Mouse (Mus musculus) C2C12 (cell line): ENCODE measurements around the gene Tet2. TPM values are rescaled to one million over a fixed set of nuclear protein-coding genes. Genes with fewer than 3 reads are reported as not detected.

ENCODE experiments used
- H3K27me3 ChIP-seq: one replicate; pipeline ENCODE4 v1.6.1; 2011; ENCODE audit not compliant: control insufficient read depth, insufficient read depth, insufficient read length
- H3K36me3 ChIP-seq: one replicate; pipeline ENCODE4 v1.6.1; 2011; ENCODE audit not compliant: control insufficient read depth, insufficient read depth
- H3K4me3 ChIP-seq: one replicate; pipeline ENCODE4 v1.5.1; 2011; ENCODE audit warnings: mild to moderate bottlenecking, control low read depth; ENCODE audit not compliant: poor library complexity, insufficient read depth, severe bottlenecking
- H3K79me2 ChIP-seq: one replicate; pipeline ENCODE4 v1.6.1; 2011; ENCODE audit not compliant: control insufficient read depth, insufficient read depth
- H3K79me3 ChIP-seq: one replicate; pipeline ENCODE4 v1.6.1; 2011; ENCODE audit warnings: low read depth, control low read depth
- H3ac ChIP-seq: one replicate; pipeline ENCODE3; 2011; ENCODE audit warnings: low read depth; ENCODE audit not compliant: control insufficient read depth, insufficient read length
- CEBPB ChIP-seq: IDR thresholded peaks from one replicate; pipeline ENCODE4 v1.6.1; 2011; ENCODE audit warnings: low read depth, mild to moderate bottlenecking, control low read depth, moderate library complexity
- CTCF ChIP-seq: IDR thresholded peaks from one replicate; pipeline ENCODE4 v1.5.1; 2011; ENCODE audit not compliant: control insufficient read depth, insufficient read depth, insufficient read length
- FOSL1 ChIP-seq: IDR thresholded peaks from one replicate; pipeline ENCODE4 v1.8.0; 2011; ENCODE audit warnings: mild to moderate bottlenecking, low read length; ENCODE audit not compliant: poor library complexity, insufficient read depth, severe bottlenecking
- MAX ChIP-seq: IDR thresholded peaks from one replicate; pipeline ENCODE4 v1.6.1; 2011; ENCODE audit warnings: mild to moderate bottlenecking, control low read depth
- MYOD1 ChIP-seq: IDR thresholded peaks from one replicate; pipeline ENCODE4 v1.6.1; 2011; ENCODE audit warnings: low read depth; ENCODE audit not compliant: control insufficient read depth, insufficient read length
- MYOG ChIP-seq: IDR thresholded peaks from one replicate; pipeline ENCODE4 v1.6.1; 2011; ENCODE audit not compliant: control insufficient read depth, insufficient read length; ENCODE audit errors: extremely low read depth
- USF1 ChIP-seq: IDR thresholded peaks from one replicate; pipeline ENCODE4 v1.6.1; 2011; ENCODE audit warnings: low read depth, mild to moderate bottlenecking, control low read depth, moderate library complexity
- polyA plus RNA-seq: library from polyadenylated mRNA; unstranded; fragments of >200 nt; fragmentation: generic; extraction: Trizol; gene quantifications from one replicate; pipeline ENCODE4 v1.2.1, GENCODE M21; 2012; ENCODE audit warnings: missing spikeins

Gene Tet2
- polyA plus RNA-seq, 1 experiment, result 1.5 TPM

DNA sequence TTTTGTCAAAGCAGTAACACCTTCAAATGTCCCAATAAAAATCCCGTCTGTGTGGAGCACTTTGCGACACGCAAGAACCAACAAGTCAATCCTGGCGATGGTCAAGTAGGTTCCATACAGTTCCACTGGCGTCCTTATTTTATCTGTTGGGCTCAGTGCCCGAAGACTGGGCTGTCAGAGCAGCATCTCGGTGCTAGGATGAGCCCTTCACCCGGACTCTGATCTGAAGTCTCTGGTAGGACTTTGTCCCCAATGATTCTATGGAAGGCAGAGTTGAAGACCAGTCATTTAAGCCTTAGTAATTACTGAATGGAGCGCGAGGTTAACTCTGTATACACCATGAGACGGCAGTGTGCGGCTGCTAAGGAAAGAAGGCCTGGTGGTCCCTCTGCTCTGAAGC lies 30.6 kb downstream of the Tet2 start:
- TF ChIP-seq MAX, result no peak
- no peak for TF ChIP-seq FOSL1
- TF ChIP-seq MYOG, result no peak
- no peak for TF ChIP-seq CTCF
- TF ChIP-seq USF1, result no peak
- no peak for TF ChIP-seq MYOD1
- no peak for TF ChIP-seq CEBPB
- H3K79me2 ChIP-seq, result no peaks in the 10 kb centered on the region
- peaks cover 13% of the 10 kb centered on the region for H3K36me3 ChIP-seq
- H3ac ChIP-seq, result no peak overlapping the region
- no peaks in the 10 kb centered on the region for H3K79me3 ChIP-seq
- no peak overlapping the region for H3K4me3 ChIP-seq
- H3K27me3 ChIP-seq, result no peaks in the 10 kb centered on the region

DNA sequence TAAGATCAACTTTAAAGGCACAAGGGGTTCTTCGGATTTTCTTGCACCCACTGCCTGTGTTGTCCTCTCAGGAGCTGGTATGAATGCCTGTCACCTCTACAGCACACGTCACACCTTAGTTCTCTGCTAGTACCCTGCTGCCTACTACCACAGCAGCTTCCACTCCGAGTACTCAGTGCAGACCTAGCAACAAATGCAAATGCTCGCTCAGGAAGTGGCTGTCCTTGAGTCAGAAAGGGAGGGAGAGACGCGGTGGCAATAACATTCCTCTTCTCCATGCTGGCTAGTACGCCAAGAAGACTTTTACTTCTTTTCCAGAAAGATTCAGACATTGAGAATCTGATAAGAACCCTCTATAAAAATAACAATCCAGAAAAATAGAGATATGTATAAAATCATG lies 31.5 kb downstream of the Tet2 start:
- Histone ChIP-seq H3K36me3 (peaks cover 13% of the 10 kb centered on the region), H3K79me2 (no peaks in the 10 kb centered on the region), H3K79me3 (no peaks in the 10 kb centered on the region), H3K27me3 (no peaks in the 10 kb centered on the region), H3ac (no peak overlapping the region), H3K4me3 (no peak overlapping the region)
- TF ChIP-seq CTCF, result no peak
- no peak for TF ChIP-seq MAX
- no peak for TF ChIP-seq CEBPB
- no peak for TF ChIP-seq MYOG
- no peak for TF ChIP-seq FOSL1
- no peak for TF ChIP-seq USF1
- TF ChIP-seq MYOD1, result no peak

DNA sequence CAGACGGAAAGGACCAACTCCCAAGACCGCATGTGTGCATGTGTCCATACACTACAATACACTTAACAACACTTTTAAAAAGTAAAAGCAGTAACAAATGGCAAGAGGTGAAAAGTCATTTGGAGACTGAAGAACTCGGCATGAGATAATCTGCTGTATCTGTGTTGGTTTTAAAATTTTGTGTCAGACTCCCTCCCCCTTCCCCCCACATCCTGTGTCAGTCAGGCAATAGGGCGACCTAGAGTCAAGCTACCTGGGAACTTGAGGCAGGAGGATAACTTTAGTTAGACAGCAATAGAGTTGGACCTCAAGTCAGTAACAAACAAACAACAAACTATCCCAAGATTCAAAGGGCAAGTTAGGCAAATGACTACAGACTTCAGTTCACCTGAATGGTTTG lies 34.6 kb downstream of the Tet2 start:
- H3ac ChIP-seq, result no peak overlapping the region
- no peaks in the 10 kb centered on the region for H3K27me3 ChIP-seq
- no peaks in the 10 kb centered on the region for H3K79me3 ChIP-seq
- no peaks in the 10 kb centered on the region for H3K79me2 ChIP-seq
- no peak for TF ChIP-seq CTCF
- no peak for TF ChIP-seq CEBPB
- no peak for TF ChIP-seq MAX
- no peak for TF ChIP-seq MYOG
- TF ChIP-seq USF1, result no peak
- no peak for TF ChIP-seq MYOD1
- no peak for TF ChIP-seq FOSL1
- H3K4me3 ChIP-seq, result no peak overlapping the region
- peaks cover 13% of the 10 kb centered on the region for H3K36me3 ChIP-seq

DNA sequence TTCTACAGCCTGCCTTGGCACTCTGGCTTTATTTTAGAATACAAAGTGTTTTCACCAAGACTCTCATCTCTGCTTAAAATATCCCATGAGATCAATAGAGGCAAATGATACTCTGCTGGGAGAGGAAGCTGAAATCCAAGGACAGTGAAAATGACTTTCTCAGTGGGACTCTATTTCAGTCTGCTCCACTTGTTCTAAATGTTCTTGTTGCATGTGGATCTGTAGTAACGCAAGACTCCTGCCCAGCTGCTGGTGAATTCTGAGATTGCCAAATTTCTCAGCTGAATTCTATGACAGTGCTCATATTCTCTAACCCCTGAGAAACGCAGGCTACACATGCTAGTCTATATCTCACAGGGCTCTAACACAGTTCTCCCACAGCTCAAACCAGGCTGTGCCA lies 35.1 kb downstream of the Tet2 start:
- Histone ChIP-seq H3K79me3 (no peaks in the 10 kb centered on the region), H3K36me3 (peaks cover 13% of the 10 kb centered on the region), H3K79me2 (no peaks in the 10 kb centered on the region), H3ac (no peak overlapping the region), H3K4me3 (no peak overlapping the region), H3K27me3 (no peaks in the 10 kb centered on the region)
- no peak for TF ChIP-seq USF1
- no peak for TF ChIP-seq CTCF
- TF ChIP-seq FOSL1, result no peak
- no peak for TF ChIP-seq MYOD1
- TF ChIP-seq MAX, result no peak
- TF ChIP-seq CEBPB, result no peak
- TF ChIP-seq MYOG, result no peak

DNA sequence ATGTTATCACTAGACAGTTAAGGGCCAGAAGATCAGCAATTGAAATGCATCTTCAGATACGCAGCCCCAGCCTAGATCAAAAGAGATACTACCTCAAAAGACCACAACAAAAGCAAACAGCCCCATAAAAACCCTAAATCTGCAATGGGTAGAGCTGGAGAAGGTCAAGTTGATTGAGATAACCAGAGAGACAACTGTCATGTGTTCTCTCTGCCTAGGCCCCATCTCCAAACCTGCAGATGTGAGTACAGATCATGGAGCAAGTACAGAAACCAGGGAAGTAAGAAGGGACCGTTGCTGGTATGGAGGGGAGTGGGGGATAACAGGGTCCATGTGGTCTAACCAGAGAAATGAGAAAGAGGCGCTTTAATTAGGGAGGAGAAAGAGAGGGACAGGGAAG lies 36.1 kb downstream of the Tet2 start:
- Histone ChIP-seq H3K79me3 (no peaks in the 10 kb centered on the region), H3ac (no peak overlapping the region), H3K27me3 (no peaks in the 10 kb centered on the region), H3K36me3 (peaks cover 13% of the 10 kb centered on the region), H3K4me3 (no peak overlapping the region), H3K79me2 (no peaks in the 10 kb centered on the region)
- TF ChIP-seq MYOG (no peak), CEBPB (no peak)

DNA sequence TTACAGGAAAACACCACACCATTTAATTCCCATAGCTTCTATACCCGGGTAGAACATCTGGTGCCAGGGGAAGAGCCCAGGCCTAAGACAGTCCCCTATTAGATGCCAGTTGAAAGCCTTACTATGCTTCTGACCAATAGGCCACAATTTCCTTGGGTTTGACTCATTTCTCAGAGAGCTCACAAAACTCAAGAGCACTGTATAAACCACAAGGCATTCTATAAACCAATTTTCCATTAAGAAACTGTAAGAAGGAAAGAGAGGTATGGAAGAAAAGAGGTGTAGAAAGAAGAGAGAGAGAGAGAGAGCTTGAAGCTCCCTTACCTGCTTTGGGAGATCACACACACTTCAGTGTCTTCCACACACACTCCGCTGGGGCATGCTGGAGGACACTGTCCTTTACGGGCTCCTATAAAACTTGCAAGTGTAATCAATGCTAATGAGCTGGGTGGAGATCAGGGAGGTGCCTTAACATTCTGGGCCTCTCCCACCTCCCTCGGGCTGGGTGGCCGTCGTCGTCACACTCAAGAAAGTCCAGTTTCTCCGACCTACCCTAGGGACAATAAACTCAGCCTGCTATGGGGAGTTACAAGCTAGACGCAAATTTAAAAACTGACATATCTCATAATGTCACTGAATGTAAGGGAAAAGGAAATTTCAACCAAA lies 38.5 kb downstream of the Tet2 start:
- Histone ChIP-seq H3K4me3 (no peak overlapping the region), H3ac (no peak overlapping the region)

More for the DNA sequence above, 38.5 kb downstream of the Tet2 start:
- TF ChIP-seq CTCF (no peak), FOSL1 (no peak), MYOG (no peak), CEBPB (no peak), USF1 (no peak), MYOD1 (no peak), MAX (no peak)
- H3K36me3 ChIP-seq, result peaks cover 5% of the 10 kb centered on the region
- H3K79me2 ChIP-seq, result no peaks in the 10 kb centered on the region
- no peaks in the 10 kb centered on the region for H3K27me3 ChIP-seq
- no peaks in the 10 kb centered on the region for H3K79me3 ChIP-seq
